Mouse (Mus musculus): Measurements from ENCODE around the gene Zbtb17. TPM values are rescaled to one million over a fixed set of nuclear protein-coding genes. Genes with fewer than 3 reads are reported as not detected.
A peak's percentile ranks its signal among the peaks of the same experiment; 100 is the strongest.

Gene Zbtb17
- polyA plus RNA-seq, 1 experiment from 2014 or later: 5.5 TPM

- 27% methylated on average over 11 of the region's 11 CpGs for WGBS (ENCODE audit: insufficient replicate concordance)
- DNase-seq (peak; percentile 12), ATAC-seq (no peak)
- Histone ChIP-seq H3K9me3 (ENCODE audit: low read length) (no peaks in the 10 kb centered on the region), H3K9ac (replicated peaks) (peak overlapping the region; percentile 86), H3K4me1 (ENCODE audit: insufficient read depth) (peaks cover 13% of the 10 kb centered on the region), H3K27ac (ENCODE audit: low read depth) (no peak overlapping the region; the same call in 1 of the 2 replicates), H3K4me2 (ENCODE audit: low read depth, low read length) (peak overlapping the region; percentile 89), H3K36me3 (replicated peaks; ENCODE audit: insufficient read depth, low read length) (peaks cover 9% of the 10 kb centered on the region; the same call in 1 of the 2 replicates), H3K4me3 (ENCODE audit: low read depth, low read length) (peak overlapping the region; percentile 96), H3K27me3 (ENCODE audit: insufficient read depth, low read length) (no peaks in the 10 kb centered on the region)
- TF ChIP-seq EP300 (IDR thresholded peaks at IDR 0.05; ENCODE audit: low read depth) (no peak), CTCF (IDR thresholded peaks at IDR 0.05; ENCODE audit: low read depth) (no peak)
Observed at GRCm38 (mm10) chr4:141443641-141444429, 619 bp upstream of the Zbtb17 start.

GRCm38 (mm10) chr4:141445328-141445720, 870 bp downstream of the Zbtb17 start:
- no peak for ATAC-seq
- no peak overlapping the region for H3K27ac ChIP-seq (ENCODE audit: low read depth)
- no peak for TF ChIP-seq CTCF (IDR thresholded peaks at IDR 0.05; ENCODE audit: low read depth)
- no peak for TF ChIP-seq EP300 (IDR thresholded peaks at IDR 0.05; ENCODE audit: low read depth)

GRCm38 (mm10) chr4:141446211-141446610, 1.8 kb downstream of the Zbtb17 start:
- no peaks in the 10 kb centered on the region for H3K27me3 ChIP-seq (ENCODE audit: insufficient read depth, low read length)
- DNase-seq: no peak
- 86% methylated on average over 7 of the region's 7 CpGs for WGBS (ENCODE audit: insufficient replicate concordance)
- no peak overlapping the region for H3K9ac ChIP-seq (replicated peaks)
- H3K27ac ChIP-seq (ENCODE audit: low read depth): no peak overlapping the region
- ATAC-seq: no peak
- peaks cover 13% of the 10 kb centered on the region for H3K4me1 ChIP-seq (ENCODE audit: insufficient read depth)
- H3K4me3 ChIP-seq (ENCODE audit: low read depth, low read length): no peak overlapping the region
- H3K9me3 ChIP-seq (ENCODE audit: low read length): no peaks in the 10 kb centered on the region
- TF ChIP-seq CTCF (IDR thresholded peaks at IDR 0.05; ENCODE audit: low read depth) (no peak), EP300 (IDR thresholded peaks at IDR 0.05; ENCODE audit: low read depth) (no peak)
- peaks cover 9% of the 10 kb centered on the region; the same call in 1 of the 2 replicates for H3K36me3 ChIP-seq (replicated peaks; ENCODE audit: insufficient read depth, low read length)
- H3K4me2 ChIP-seq (ENCODE audit: low read depth, low read length): no peak overlapping the region

More at GRCm38 (mm10) chr4:141445328-141445720, 870 bp downstream of the Zbtb17 start:
- WGBS (ENCODE audit: insufficient replicate concordance): 17% methylated on average over 14 of the region's 14 CpGs
- H3K4me1 ChIP-seq (ENCODE audit: insufficient read depth): peaks cover 13% of the 10 kb centered on the region
- H3K36me3 ChIP-seq (replicated peaks; ENCODE audit: insufficient read depth, low read length): peaks cover 9% of the 10 kb centered on the region; the same call in 1 of the 2 replicates
- DNase-seq: peak; percentile 12
- H3K4me3 ChIP-seq (ENCODE audit: low read depth, low read length): peak overlapping the region; percentile 96
- H3K4me2 ChIP-seq (ENCODE audit: low read depth, low read length): peak overlapping the region; percentile 89
- H3K9ac ChIP-seq (replicated peaks): peak overlapping the region; percentile 86
- H3K27me3 ChIP-seq (ENCODE audit: insufficient read depth, low read length): no peaks in the 10 kb centered on the region
- no peaks in the 10 kb centered on the region for H3K9me3 ChIP-seq (ENCODE audit: low read length)

- no peak overlapping the region for H3K4me2 ChIP-seq (ENCODE audit: low read depth, low read length)
- no peaks in the 10 kb centered on the region for H3K27me3 ChIP-seq (ENCODE audit: insufficient read depth, low read length)
- H3K4me3 ChIP-seq (ENCODE audit: low read depth, low read length): no peak overlapping the region
- DNase-seq: no peak
- no peak overlapping the region for H3K27ac ChIP-seq (ENCODE audit: low read depth)
- H3K36me3 ChIP-seq (replicated peaks; ENCODE audit: insufficient read depth, low read length): peaks cover 21% of the 10 kb centered on the region
- H3K9me3 ChIP-seq (ENCODE audit: low read length): no peaks in the 10 kb centered on the region
- H3K4me1 ChIP-seq (ENCODE audit: insufficient read depth): no peaks in the 10 kb centered on the region
- TF ChIP-seq CTCF (IDR thresholded peaks at IDR 0.05; ENCODE audit: low read depth) (no peak), EP300 (IDR thresholded peaks at IDR 0.05; ENCODE audit: low read depth) (no peak)
- no peak overlapping the region for H3K9ac ChIP-seq (replicated peaks)
- 78% methylated on average over 2 of the region's 2 CpGs for WGBS (ENCODE audit: insufficient replicate concordance)
- ATAC-seq: no peak
Observed at GRCm38 (mm10) chr4:141451251-141451650, 6.8 kb downstream of the Zbtb17 start.

GRCm38 (mm10) chr4:141451916-141452450, 7.5 kb downstream of the Zbtb17 start:
- Histone ChIP-seq H3K4me3 (ENCODE audit: low read depth, low read length) (no peak overlapping the region), H3K4me2 (ENCODE audit: low read depth, low read length) (no peak overlapping the region), H3K27me3 (ENCODE audit: insufficient read depth, low read length) (no peaks in the 10 kb centered on the region), H3K36me3 (replicated peaks; ENCODE audit: insufficient read depth, low read length) (peaks cover 21% of the 10 kb centered on the region), H3K4me1 (ENCODE audit: insufficient read depth) (no peaks in the 10 kb centered on the region), H3K9me3 (ENCODE audit: low read length) (no peaks in the 10 kb centered on the region), H3K9ac (replicated peaks) (no peak overlapping the region), H3K27ac (ENCODE audit: low read depth) (no peak overlapping the region)
- no peak for ATAC-seq
- DNase-seq: no peak
- WGBS (ENCODE audit: insufficient replicate concordance): 88% methylated on average over 9 of the region's 9 CpGs
- TF ChIP-seq EP300 (IDR thresholded peaks at IDR 0.05; ENCODE audit: low read depth) (no peak), CTCF (IDR thresholded peaks at IDR 0.05; ENCODE audit: low read depth) (no peak)

- H3K4me3 ChIP-seq (ENCODE audit: low read depth, low read length): no peak overlapping the region
- no peaks in the 10 kb centered on the region for H3K27me3 ChIP-seq (ENCODE audit: insufficient read depth, low read length)
- 53% methylated on average over 14 of the region's 14 CpGs for WGBS (ENCODE audit: insufficient replicate concordance)
- H3K27ac ChIP-seq (ENCODE audit: low read depth): 0 out of 2 replicates have a peak overlapping the region, but pooled peaks have one; percentile 23
- H3K9ac ChIP-seq (replicated peaks): no peak overlapping the region
- no peaks in the 10 kb centered on the region for H3K4me1 ChIP-seq (ENCODE audit: insufficient read depth)
- no peaks in the 10 kb centered on the region for H3K9me3 ChIP-seq (ENCODE audit: low read length)
- no peak for TF ChIP-seq CTCF (IDR thresholded peaks at IDR 0.05; ENCODE audit: low read depth)
- no peak for TF ChIP-seq EP300 (IDR thresholded peaks at IDR 0.05; ENCODE audit: low read depth)
- DNase-seq (no peak), ATAC-seq (0 out of 2 replicates have a peak, but pooled peaks have one; percentile 19)
- no peak overlapping the region for H3K4me2 ChIP-seq (ENCODE audit: low read depth, low read length)
- H3K36me3 ChIP-seq (replicated peaks; ENCODE audit: insufficient read depth, low read length): peaks cover 12% of the 10 kb centered on the region; the same call in 1 of the 2 replicates
Observed at GRCm38 (mm10) chr4:141454581-141455350, 10.3 kb downstream of the Zbtb17 start.

Data from liver, postnatal 0 days (tissue).